Mouse (Mus musculus) myocyte (in vitro differentiated cells): ENCODE results near the gene Myo18b. TPM values are rescaled to one million over a fixed set of nuclear protein-coding genes. Genes with fewer than 3 reads are reported as not detected.

Source experiments
- H3K27me3 ChIP-seq: one replicate; pipeline ENCODE4 v1.6.1; 2011; ENCODE audit not compliant: control insufficient read depth, insufficient read depth, insufficient read length
- H3K36me3 ChIP-seq: one replicate; pipeline ENCODE4 v1.6.1; 2011; ENCODE audit not compliant: control insufficient read depth, insufficient read depth
- H3K4me2 ChIP-seq: one replicate; pipeline ENCODE4 v1.6.1; 2011; ENCODE audit warnings: low read depth, control low read depth
- H3K4me3 ChIP-seq: one replicate; pipeline ENCODE4 v1.5.1; 2011; ENCODE audit warnings: mild to moderate bottlenecking, control low read depth, moderate library complexity
- H3K79me2 ChIP-seq: one replicate; pipeline ENCODE4 v1.6.1; 2011; ENCODE audit not compliant: control insufficient read depth, insufficient read depth
- H3ac ChIP-seq: one replicate; pipeline ENCODE4 v1.6.1; 2011; ENCODE audit not compliant: control insufficient read depth, insufficient read length
- CEBPB ChIP-seq: IDR thresholded peaks from 2 replicates; pipeline ENCODE4 v1.6.1; 2011; ENCODE audit warnings: mild to moderate bottlenecking, moderate library complexity; ENCODE audit not compliant: poor library complexity, insufficient read depth, severe bottlenecking
- E2F4 ChIP-seq: IDR thresholded peaks from one replicate; pipeline ENCODE4 v1.6.1; 2011; ENCODE audit warnings: mild to moderate bottlenecking, control low read depth, moderate library complexity; ENCODE audit not compliant: insufficient read depth
- MAX ChIP-seq: IDR thresholded peaks from one replicate; pipeline ENCODE4 v1.6.1; 2011; ENCODE audit warnings: low read depth, mild to moderate bottlenecking, control low read depth
- MYOD1 ChIP-seq, 3 experiments: IDR thresholded peaks; one replicate each; pipeline ENCODE4 v1.6.1; 2011; ENCODE audit warnings: control low read depth in 2 of 3, low read depth in 2 of 3, mild to moderate bottlenecking in 2 of 3, moderate library complexity in 1 of 3; ENCODE audit not compliant: insufficient read length in 2 of 3, control insufficient read depth in 1 of 3
- MYOG ChIP-seq, 3 experiments: IDR thresholded peaks; one replicate each; pipeline ENCODE4 v1.6.1; 2011; ENCODE audit warnings: control low read depth in 2 of 3, low read depth in 2 of 3, mild to moderate bottlenecking in 2 of 3; ENCODE audit not compliant: insufficient read length in 2 of 3, control insufficient read depth in 1 of 3, insufficient read depth in 1 of 3
- POLR2A ChIP-seq: IDR thresholded peaks from one replicate; pipeline ENCODE4 v1.6.1; 2011; ENCODE audit warnings: low read depth, mild to moderate bottlenecking, control low read depth, moderate library complexity; ENCODE audit not compliant: insufficient read length
- POLR2AphosphoS2 ChIP-seq: IDR thresholded peaks from one replicate; pipeline ENCODE4 v1.6.1; 2011; ENCODE audit warnings: low read depth, control low read depth; ENCODE audit not compliant: insufficient read length
- REST ChIP-seq: IDR thresholded peaks from one replicate; pipeline ENCODE4 v1.6.1; 2011; ENCODE audit warnings: mild to moderate bottlenecking, control low read depth, moderate library complexity; ENCODE audit not compliant: insufficient read depth, insufficient read length
- SRF ChIP-seq: IDR thresholded peaks from one replicate; pipeline ENCODE4 v1.6.1; 2011; ENCODE audit warnings: low read depth; ENCODE audit not compliant: control insufficient read depth, insufficient read length
- TCF12 ChIP-seq: IDR thresholded peaks from one replicate; pipeline ENCODE4 v1.6.1; 2011; ENCODE audit warnings: mild to moderate bottlenecking, control low read depth; ENCODE audit not compliant: poor library complexity, insufficient read depth, severe bottlenecking
- TCF3 ChIP-seq: IDR thresholded peaks from one replicate; pipeline ENCODE4 v1.6.1; 2011; ENCODE audit warnings: low read depth, control low read depth; ENCODE audit not compliant: insufficient read length
- USF1 ChIP-seq: IDR thresholded peaks from one replicate; pipeline ENCODE4 v1.6.1; 2011; ENCODE audit warnings: low read depth, mild to moderate bottlenecking, control low read depth, moderate library complexity
- polyA plus RNA-seq: library from polyadenylated mRNA; unstranded; fragments of >200 nt; fragmentation: generic; extraction: Trizol; gene quantifications from one replicate; pipeline ENCODE4 v1.2.1, GENCODE M21; 2012; ENCODE audit warnings: missing spikeins

Gene Myo18b
- polyA plus RNA-seq, 1 experiment = 1.6 TPM

GRCm38 (mm10) chr5:112769020-112769720 lies 127.0 kb downstream of the Myo18b start:
- TF ChIP-seq TCF3 (no peak), POLR2AphosphoS2 (no peak), TCF12 (no peak), SRF (no peak), USF1 (no peak), MYOG (IDR thresholded peaks at IDR 0.05; ENCODE audit: control insufficient read depth in 1 of 3, insufficient read depth in 1 of 3, insufficient read length in 2 of 3, low read depth in 2 of 3) (no peak), E2F4 (no peak), CEBPB (no peak), MAX (no peak), MYOD1 (IDR thresholded peaks at IDR 0.05; ENCODE audit: control insufficient read depth in 1 of 3, insufficient read length in 2 of 3, low read depth in 2 of 3) (no peak), REST (no peak), POLR2A (no peak)
- no peaks in the 10 kb centered on the region for H3K27me3 ChIP-seq
- H3K36me3 ChIP-seq = no peaks in the 10 kb centered on the region
- H3K4me3 ChIP-seq = no peak overlapping the region
- H3K79me2 ChIP-seq = no peaks in the 10 kb centered on the region
- H3K4me2 ChIP-seq = no peak overlapping the region
- no peak overlapping the region for H3ac ChIP-seq

- no peak for TF ChIP-seq E2F4
- TF ChIP-seq CEBPB = no peak
- TF ChIP-seq USF1 = no peak
- TF ChIP-seq MAX = no peak
- Histone ChIP-seq H3K36me3 (no peaks in the 10 kb centered on the region), H3K79me2 (no peaks in the 10 kb centered on the region)
Measured at GRCm38 (mm10) chr5:112768556-112768955, 127.6 kb downstream of the Myo18b start.

GRCm38 (mm10) chr5:112761415-112762075 lies 134.6 kb downstream of the Myo18b start:
- H3K4me2 ChIP-seq = no peak overlapping the region
- H3K79me2 ChIP-seq = no peaks in the 10 kb centered on the region
- no peak overlapping the region for H3ac ChIP-seq
- no peak overlapping the region for H3K4me3 ChIP-seq
- H3K36me3 ChIP-seq = no peaks in the 10 kb centered on the region
- TF ChIP-seq CEBPB = no peak
- TF ChIP-seq SRF = no peak
- no peak for TF ChIP-seq E2F4
- no peak for TF ChIP-seq REST
- no peak for TF ChIP-seq MAX
- no peak for TF ChIP-seq POLR2AphosphoS2
- TF ChIP-seq MYOG (IDR thresholded peaks at IDR 0.05; ENCODE audit: control insufficient read depth in 1 of 3, insufficient read depth in 1 of 3, insufficient read length in 2 of 3, low read depth in 2 of 3) = no peak
- no peak for TF ChIP-seq POLR2A
- no peak for TF ChIP-seq TCF12
- TF ChIP-seq TCF3 = no peak
- TF ChIP-seq USF1 = no peak
- TF ChIP-seq MYOD1 (IDR thresholded peaks at IDR 0.05; ENCODE audit: control insufficient read depth in 1 of 3, insufficient read length in 2 of 3, low read depth in 2 of 3) = no peak
- H3K27me3 ChIP-seq = no peaks in the 10 kb centered on the region

More at GRCm38 (mm10) chr5:112768556-112768955, 127.6 kb downstream of the Myo18b start:
- H3K4me3 ChIP-seq = no peak overlapping the region
- no peak overlapping the region for H3K4me2 ChIP-seq
- H3ac ChIP-seq = no peak overlapping the region
- H3K27me3 ChIP-seq = no peaks in the 10 kb centered on the region

GRCm38 (mm10) chr5:112755581-112755980 lies 140.6 kb downstream of the Myo18b start:
- Histone ChIP-seq H3K4me3 (no peak overlapping the region), H3K36me3 (no peaks in the 10 kb centered on the region), H3ac (no peak overlapping the region), H3K79me2 (no peaks in the 10 kb centered on the region), H3K4me2 (no peak overlapping the region), H3K27me3 (no peaks in the 10 kb centered on the region)
- TF ChIP-seq CEBPB (no peak), E2F4 (no peak), REST (no peak), MYOG (IDR thresholded peaks at IDR 0.05; ENCODE audit: control insufficient read depth in 1 of 3, insufficient read depth in 1 of 3, insufficient read length in 2 of 3, low read depth in 2 of 3) (no peak), TCF12 (no peak), SRF (no peak), MYOD1 (IDR thresholded peaks at IDR 0.05; ENCODE audit: control insufficient read depth in 1 of 3, insufficient read length in 2 of 3, low read depth in 2 of 3) (no peak), POLR2AphosphoS2 (no peak), USF1 (no peak), TCF3 (no peak), POLR2A (no peak), MAX (no peak)
